Mouse (Mus musculus) limb, embryonic 14.5 days (tissue): ENCODE results near the gene Grap. TPM values are rescaled to one million over a fixed set of nuclear protein-coding genes. Genes with fewer than 3 reads are reported as not detected.

Experiments
- ATAC-seq: fragments of 200-750 bp; cut with Nextera tagmentation; 2 replicates; pipeline ENCODE4 v1.8.0; 2017; ENCODE audit warnings: low read depth, moderate number of reproducible peaks, moderate TSS enrichment; ENCODE audit not compliant: low FRiP score
- DNase-seq: peaks from one replicate; pipeline ENCODE4 v3.0.0-alpha.2; 2015; ENCODE audit warnings: low spot score
- H3K27ac ChIP-seq: fragments of 300-500 bp; sonication (generic); replicated peaks from 2 replicates; pipeline ENCODE4 v1.5.1; 2014; ENCODE audit warnings: low read depth, mild to moderate bottlenecking, low read length, moderate library complexity, mixed read lengths
- H3K27me3 ChIP-seq: fragments of 300-500 bp; sonication (generic); 2 replicates; pipeline ENCODE4 v1.6.1; 2014; ENCODE audit warnings: low read length, mixed read lengths; ENCODE audit not compliant: control insufficient read depth, insufficient read depth
- H3K36me3 ChIP-seq: fragments of 300-500 bp; sonication (generic); 2 replicates; pipeline ENCODE4 v1.6.1; 2014; ENCODE audit warnings: mild to moderate bottlenecking, low read length, moderate library complexity, mixed read lengths; ENCODE audit not compliant: control insufficient read depth, insufficient read depth
- H3K4me1 ChIP-seq: fragments of 300-500 bp; sonication (generic); 2 replicates; pipeline ENCODE4 v1.6.1; 2014; ENCODE audit warnings: antibody characterized with exemption, low read length, mixed read lengths; ENCODE audit not compliant: control insufficient read depth, insufficient read depth
- H3K4me2 ChIP-seq: fragments of 300-500 bp; sonication (generic); replicated peaks from 2 replicates; pipeline ENCODE4 v1.6.1; 2014; ENCODE audit warnings: low read depth, mild to moderate bottlenecking, low read length, moderate library complexity; ENCODE audit not compliant: severe bottlenecking
- H3K4me3 ChIP-seq: fragments of 300-500 bp; sonication (generic); replicated peaks from 2 replicates; pipeline ENCODE4 v1.5.1; 2014; ENCODE audit warnings: low read length
- H3K9ac ChIP-seq: fragments of 300-500 bp; sonication (generic); 2 replicates; pipeline ENCODE4 v1.6.1; 2014; ENCODE audit warnings: mild to moderate bottlenecking, low read depth, low read length, moderate library complexity; ENCODE audit not compliant: severe bottlenecking
- H3K9me3 ChIP-seq: fragments of 300-500 bp; sonication (generic); 2 replicates; pipeline ENCODE4 v1.6.1; 2016; ENCODE audit warnings: low read length; ENCODE audit not compliant: control insufficient read depth
- POLR2A ChIP-seq: fragments of 200-500 bp; IDR thresholded peaks from 2 replicates; pipeline ENCODE4 v1.8.0; 2012; ENCODE audit warnings: inconsistent platforms, mild to moderate bottlenecking, moderate library complexity, borderline replicate concordance; ENCODE audit not compliant: insufficient read depth, insufficient read length; ENCODE audit errors: extremely low read depth
- WGBS: fragments of 180-500 bp; shearing (Covaris S2); extraction: QIAGEN DNeasy Blood & Tissue Kit; methylation state at CpG from one replicate; pipeline ENCODE4 v1.1.7; 2014; 5-methylcytosine and 5-hydroxymethylcytosine counted together
- polyA plus RNA-seq, 2 experiments: library from polyadenylated mRNA; depleted of rRNA in 1 of 2; stranded (reverse) in 1 of 2; unstranded in 1 of 2; fragments of >200 nt; fragmentation: Nextera tagmentation in 1 of 2; extraction: Ambion mirVana in 1 of 2; gene quantifications; 2 replicates each; pipeline versions ENCODE4 v1.2.1 to v1.2.3; 2012 to 2014

The Grap gene
- polyA plus RNA-seq, 2 experiments: 4.7 to 5.6 TPM

- ATAC-seq: no peak
- no peaks in the 10 kb centered on the region for H3K36me3 ChIP-seq
- 49% methylated on average over 15 of the region's 15 CpGs for WGBS
These were observed 60.2 kb downstream of the Grap start for GRCm38 (mm10) chr11:61713157-61713855.

DNA sequence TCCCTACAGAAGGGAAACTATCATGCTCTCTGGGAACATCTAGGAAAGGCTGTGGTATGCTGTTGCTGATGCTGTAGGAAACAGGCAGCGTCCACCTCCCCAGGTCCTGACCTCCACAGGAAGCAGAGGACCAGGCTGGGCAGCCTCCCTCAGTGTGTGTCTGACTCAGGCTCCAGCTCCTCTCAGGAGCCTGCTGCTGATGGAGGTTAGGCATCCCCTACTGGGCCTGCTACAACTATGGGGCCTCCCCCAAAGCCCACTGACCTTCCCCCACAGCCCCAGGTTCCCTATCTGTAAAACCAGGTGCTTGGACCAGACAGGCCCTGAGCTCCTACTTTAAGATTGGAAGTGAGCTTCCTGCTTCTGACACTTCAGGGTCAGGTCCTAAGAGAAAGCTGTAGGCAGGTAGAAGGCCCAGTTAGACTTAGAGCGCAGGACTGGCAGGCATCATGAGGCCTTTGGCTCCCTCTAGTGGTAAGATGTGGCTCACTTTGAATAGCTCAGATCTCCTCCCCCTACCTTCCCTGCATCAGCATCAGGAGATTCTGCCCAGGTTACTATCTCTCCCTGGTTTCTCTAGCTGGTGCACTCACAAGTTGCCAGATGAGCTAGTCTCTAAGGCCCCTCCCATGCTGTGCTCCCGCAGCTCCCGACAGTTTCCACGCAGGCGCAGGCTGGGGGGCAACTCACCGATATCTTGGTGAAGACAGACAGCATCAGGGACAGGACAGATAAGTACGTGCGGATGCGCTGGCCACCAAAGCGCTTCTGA is 61.5 kb downstream of the Grap start:
- TF ChIP-seq POLR2A: no peak
- peak; percentile 91 for DNase-seq
- H3K4me3 ChIP-seq: no peak overlapping the region
- H3K9me3 ChIP-seq: no peaks in the 10 kb centered on the region
- H3K36me3 ChIP-seq: no peaks in the 10 kb centered on the region
- H3K9ac ChIP-seq: no peak overlapping the region
- H3K4me1 ChIP-seq: no peaks in the 10 kb centered on the region
- no peaks in the 10 kb centered on the region for H3K27me3 ChIP-seq
- H3K27ac ChIP-seq: no peak overlapping the region
- WGBS: 44% methylated on average over 11 of the region's 11 CpGs
- no peak overlapping the region for H3K4me2 ChIP-seq
- ATAC-seq: peak; percentile 83

More at GRCm38 (mm10) chr11:61713157-61713855, 60.2 kb downstream of the Grap start:
- no peak overlapping the region for H3K4me2 ChIP-seq
- no peak for TF ChIP-seq POLR2A
- no peak for DNase-seq
- no peaks in the 10 kb centered on the region for H3K27me3 ChIP-seq
- no peaks in the 10 kb centered on the region for H3K9me3 ChIP-seq
- no peak overlapping the region for H3K4me3 ChIP-seq
- H3K9ac ChIP-seq: no peak overlapping the region
- H3K4me1 ChIP-seq: no peaks in the 10 kb centered on the region
- no peak overlapping the region for H3K27ac ChIP-seq

DNA sequence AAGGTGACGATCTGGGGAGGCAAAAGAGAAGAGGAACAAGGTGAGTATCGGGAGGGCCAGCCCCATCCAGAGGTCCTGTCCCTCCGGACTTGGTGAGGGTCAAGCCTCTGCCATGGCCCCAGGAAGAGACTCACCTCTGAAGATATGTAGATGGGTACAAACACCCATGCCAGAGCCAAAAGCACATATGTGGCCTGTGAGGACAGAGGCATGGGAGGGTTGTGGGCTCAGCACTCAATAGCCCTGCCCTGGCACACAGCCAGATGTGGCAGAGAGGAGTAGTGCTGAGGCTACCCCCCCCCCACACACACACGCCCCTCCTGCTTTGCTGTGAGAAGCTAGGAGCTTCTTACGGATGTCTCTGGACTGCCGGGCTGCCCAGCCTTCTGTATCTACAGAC is 62.1 kb downstream of the Grap start:
- no peaks in the 10 kb centered on the region for H3K27me3 ChIP-seq
- H3K4me3 ChIP-seq: no peak overlapping the region
- DNase-seq (no peak), ATAC-seq (no peak)
- H3K36me3 ChIP-seq: no peaks in the 10 kb centered on the region
- TF ChIP-seq POLR2A: no peak
- WGBS: 70% methylated on average over 6 of the region's 6 CpGs
- H3K4me2 ChIP-seq: no peak overlapping the region
- H3K9ac ChIP-seq: no peak overlapping the region
- no peaks in the 10 kb centered on the region for H3K9me3 ChIP-seq
- H3K27ac ChIP-seq: no peak overlapping the region
- no peaks in the 10 kb centered on the region for H3K4me1 ChIP-seq

- ATAC-seq (no peak), DNase-seq (no peak)
- H3K27me3 ChIP-seq: no peaks in the 10 kb centered on the region
- H3K9me3 ChIP-seq: no peaks in the 10 kb centered on the region
- TF ChIP-seq POLR2A: no peak
- H3K36me3 ChIP-seq: no peaks in the 10 kb centered on the region
- H3K4me2 ChIP-seq: no peak overlapping the region
- 62% methylated on average over 5 of the region's 5 CpGs for WGBS
- H3K4me3 ChIP-seq: no peak overlapping the region
- H3K4me1 ChIP-seq: no peaks in the 10 kb centered on the region
- H3K27ac ChIP-seq: no peak overlapping the region
- H3K9ac ChIP-seq: no peak overlapping the region
These were observed 64.9 kb downstream of the Grap start for GRCm38 (mm10) chr11:61717990-61718389.

DNA sequence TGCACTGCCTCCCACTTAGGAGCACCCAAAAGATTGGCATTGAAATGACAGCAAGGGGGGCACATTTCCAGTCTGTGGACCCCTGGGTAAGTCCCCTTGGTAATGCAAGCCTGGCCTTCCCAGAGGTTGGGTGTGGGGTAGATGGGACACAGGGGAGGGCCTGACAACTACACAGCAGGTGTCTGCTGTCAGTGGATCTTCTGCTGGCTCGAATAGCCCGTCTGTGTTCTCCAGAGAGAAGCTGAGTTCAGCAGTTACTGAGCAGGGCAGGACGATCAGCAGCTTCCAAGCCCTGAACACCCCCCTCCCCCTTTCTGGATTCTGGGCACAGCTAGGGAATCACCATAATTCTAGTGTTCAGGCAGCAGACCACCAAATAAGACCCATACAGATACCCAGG is 66.3 kb downstream of the Grap start:
- no peaks in the 10 kb centered on the region for H3K9me3 ChIP-seq
- no peak overlapping the region for H3K4me2 ChIP-seq
- TF ChIP-seq POLR2A: no peak
- H3K27ac ChIP-seq: no peak overlapping the region
- ATAC-seq: no peak
- H3K9ac ChIP-seq: no peak overlapping the region
- DNase-seq: no peak
- H3K27me3 ChIP-seq: no peaks in the 10 kb centered on the region
- no peaks in the 10 kb centered on the region for H3K36me3 ChIP-seq
- no peaks in the 10 kb centered on the region for H3K4me1 ChIP-seq
- 53% methylated on average over 3 of the region's 3 CpGs for WGBS
- H3K4me3 ChIP-seq: no peak overlapping the region
